Mouse (Mus musculus) testis, adult 2 months (tissue): ENCODE measurements around the gene Clspn.

Experiments used
- CTCF ChIP-seq: fragments of 200-500 bp; IDR thresholded peaks from 2 replicates; pipeline ENCODE4 v1.5.1; 2012; ENCODE audit warnings: low read depth, mild to moderate bottlenecking, inconsistent platforms, low read length, moderate library complexity; ENCODE audit not compliant: control insufficient read depth, insufficient read depth, insufficient replicate concordance
- POLR2A ChIP-seq: fragments of 200-500 bp; IDR thresholded peaks from 2 replicates; pipeline ENCODE4 v1.6.1; 2012; ENCODE audit warnings: low read depth, mild to moderate bottlenecking, inconsistent platforms, low read length, moderate library complexity; ENCODE audit not compliant: control insufficient read depth

GRCm38 (mm10) chr4:126545703-126546102 lies 11.0 kb upstream of the Clspn start:
- TF ChIP-seq CTCF, result no peak
- TF ChIP-seq POLR2A, result no peak
